Mouse (Mus musculus) forebrain, embryonic 10.5 days (tissue): ENCODE data around the gene Ric8b. TPM values are rescaled to one million over a fixed set of nuclear protein-coding genes. Genes with fewer than 3 reads are reported as not detected.

Source experiments
- DNase-seq: peaks from one replicate; pipeline ENCODE4 v3.0.0-alpha.2; 2017; ENCODE audit warnings: low spot score; ENCODE audit errors: extremely low spot score
- H3K27ac ChIP-seq: fragments of 300-500 bp; sonication (generic); 2 replicates; pipeline ENCODE4 v1.5.1; 2016; ENCODE audit warnings: mild to moderate bottlenecking
- H3K27me3 ChIP-seq: fragments of 300-500 bp; sonication (generic); 2 replicates; pipeline ENCODE4 v1.6.1; 2016; ENCODE audit warnings: mild to moderate bottlenecking; ENCODE audit not compliant: poor library complexity, severe bottlenecking
- H3K36me3 ChIP-seq: fragments of 300-500 bp; sonication (generic); replicated peaks from 2 replicates; pipeline ENCODE4 v1.6.1; 2016; ENCODE audit warnings: mild to moderate bottlenecking, moderate library complexity
- H3K4me1 ChIP-seq: fragments of 300-500 bp; sonication (generic); 2 replicates; pipeline ENCODE4 v1.6.1; 2016
- H3K4me3 ChIP-seq: fragments of 300-500 bp; sonication (generic); 2 replicates; pipeline ENCODE4 v1.5.1; 2016; ENCODE audit warnings: mild to moderate bottlenecking, moderate library complexity
- H3K9me3 ChIP-seq: fragments of 300-500 bp; sonication (generic); 2 replicates; pipeline ENCODE4 v1.6.1; 2016; ENCODE audit warnings: mild to moderate bottlenecking, moderate library complexity
- WGBS: fragments of 180-500 bp; shearing (Covaris S2); methylation state at CpG from one replicate; pipeline ENCODE4 v1.1.7; 2016; 5-methylcytosine and 5-hydroxymethylcytosine counted together
- polyA plus RNA-seq: library from polyadenylated mRNA; unstranded; fragments of >200 nt; fragmentation: Nextera tagmentation; extraction: Ambion mirVana; gene quantifications from 2 replicates; pipeline ENCODE4 v1.2.1, GENCODE M21; 2016

The Ric8b gene
- polyA plus RNA-seq, 1 experiment from 2014 or later, result 25.3 TPM

- WGBS, result 93% methylated on average over 5 of the region's 5 CpGs
- Histone ChIP-seq H3K27ac (no peak overlapping the region), H3K36me3 (peaks cover 66% of the 10 kb centered on the region), H3K4me3 (no peak overlapping the region), H3K9me3 (no peaks in the 10 kb centered on the region), H3K4me1 (peaks cover 7% of the 10 kb centered on the region; the same call in 1 of the 2 replicates), H3K27me3 (no peaks in the 10 kb centered on the region)
- DNase-seq, result no peak
These were observed 62.9 kb downstream of the Ric8b start for GRCm38 (mm10) chr10:84980291-84980690.

- 94% methylated on average over 2 of the region's 2 CpGs for WGBS
- Histone ChIP-seq H3K27ac (no peak overlapping the region), H3K4me1 (peaks cover 10% of the 10 kb centered on the region; the same call in 1 of the 2 replicates), H3K9me3 (no peaks in the 10 kb centered on the region), H3K4me3 (no peak overlapping the region), H3K27me3 (no peaks in the 10 kb centered on the region), H3K36me3 (peaks cover 69% of the 10 kb centered on the region)
- DNase-seq, result no peak
These were observed 64.0 kb downstream of the Ric8b start for GRCm38 (mm10) chr10:84981441-84981840.

- peaks cover 77% of the 10 kb centered on the region for H3K36me3 ChIP-seq
- DNase-seq, result no peak
- H3K4me3 ChIP-seq, result no peak overlapping the region
- H3K9me3 ChIP-seq, result no peaks in the 10 kb centered on the region
- H3K27me3 ChIP-seq, result no peaks in the 10 kb centered on the region
- 92% methylated on average over 7 of the region's 7 CpGs for WGBS
- peaks cover 10% of the 10 kb centered on the region; the same call in 1 of the 2 replicates for H3K4me1 ChIP-seq
- H3K27ac ChIP-seq, result no peak overlapping the region
These were observed 65.3 kb downstream of the Ric8b start for GRCm38 (mm10) chr10:84982675-84983074.

GRCm38 (mm10) chr10:84985956-84986355, 68.5 kb downstream of the Ric8b start:
- Histone ChIP-seq H3K9me3 (no peaks in the 10 kb centered on the region), H3K27ac (no peak overlapping the region), H3K36me3 (peaks cover 73% of the 10 kb centered on the region), H3K4me3 (no peak overlapping the region), H3K4me1 (peaks cover 10% of the 10 kb centered on the region; the same call in 1 of the 2 replicates), H3K27me3 (no peaks in the 10 kb centered on the region)
- WGBS, result 82% methylated on average over 9 of the region's 9 CpGs
- no peak for DNase-seq

- WGBS, result 75% methylated on average over 4 of the region's 4 CpGs
- Histone ChIP-seq H3K4me1 (peaks cover 10% of the 10 kb centered on the region; the same call in 1 of the 2 replicates), H3K27ac (no peak overlapping the region), H3K4me3 (no peak overlapping the region), H3K9me3 (no peaks in the 10 kb centered on the region), H3K27me3 (no peaks in the 10 kb centered on the region), H3K36me3 (peaks cover 70% of the 10 kb centered on the region)
- DNase-seq, result no peak
These were observed 70.2 kb downstream of the Ric8b start for GRCm38 (mm10) chr10:84987666-84988065.

- Histone ChIP-seq H3K36me3 (peaks cover 69% of the 10 kb centered on the region), H3K27ac (no peak overlapping the region), H3K9me3 (no peaks in the 10 kb centered on the region), H3K4me1 (peaks cover 10% of the 10 kb centered on the region; the same call in 1 of the 2 replicates), H3K4me3 (no peak overlapping the region), H3K27me3 (no peaks in the 10 kb centered on the region)
- no peak for DNase-seq
- WGBS, result 87% methylated on average over 4 of the region's 4 CpGs
These were observed 71.2 kb downstream of the Ric8b start for GRCm38 (mm10) chr10:84988650-84989049.

GRCm38 (mm10) chr10:84994346-84994745, 76.9 kb downstream of the Ric8b start:
- 88% methylated on average over 4 of the region's 4 CpGs for WGBS
- H3K27me3 ChIP-seq, result no peaks in the 10 kb centered on the region; the same call in 1 of the 2 replicates

GRCm38 (mm10) chr10:84994971-84995370, 77.6 kb downstream of the Ric8b start:
- WGBS, result 92% methylated on average over 3 of the region's 3 CpGs
- no peak overlapping the region for H3K27ac ChIP-seq
- H3K27me3 ChIP-seq, result no peaks in the 10 kb centered on the region; the same call in 1 of the 2 replicates
- no peak for DNase-seq
- H3K4me1 ChIP-seq, result peaks cover 19% of the 10 kb centered on the region
- no peak overlapping the region for H3K4me3 ChIP-seq
- no peaks in the 10 kb centered on the region for H3K9me3 ChIP-seq
- peaks cover 52% of the 10 kb centered on the region for H3K36me3 ChIP-seq

More at GRCm38 (mm10) chr10:84994346-84994745, 76.9 kb downstream of the Ric8b start:
- Histone ChIP-seq H3K27ac (no peak overlapping the region), H3K4me1 (peaks cover 19% of the 10 kb centered on the region), H3K36me3 (peaks cover 59% of the 10 kb centered on the region), H3K9me3 (no peaks in the 10 kb centered on the region), H3K4me3 (no peak overlapping the region)
- no peak for DNase-seq

- 88% methylated on average over 6 of the region's 6 CpGs for WGBS
These were observed 79.0 kb downstream of the Ric8b start for GRCm38 (mm10) chr10:84996366-84996765.

GRCm38 (mm10) chr10:84997571-84998224, 80.3 kb downstream of the Ric8b start:
- peaks cover 43% of the 10 kb centered on the region for H3K36me3 ChIP-seq
- H3K27me3 ChIP-seq, result peaks cover 10% of the 10 kb centered on the region; the same call in 1 of the 2 replicates
- no peak overlapping the region for H3K27ac ChIP-seq
- peaks cover 19% of the 10 kb centered on the region for H3K4me1 ChIP-seq
- 72% methylated on average over 10 of the region's 10 CpGs for WGBS
- no peak for DNase-seq
- H3K4me3 ChIP-seq, result no peak overlapping the region
- no peaks in the 10 kb centered on the region for H3K9me3 ChIP-seq

More at GRCm38 (mm10) chr10:84996366-84996765, 79.0 kb downstream of the Ric8b start:
- no peaks in the 10 kb centered on the region for H3K9me3 ChIP-seq
- no peak for DNase-seq
- H3K27me3 ChIP-seq, result no peaks in the 10 kb centered on the region; the same call in 1 of the 2 replicates
- H3K4me1 ChIP-seq, result peaks cover 19% of the 10 kb centered on the region
- H3K4me3 ChIP-seq, result no peak overlapping the region
- H3K36me3 ChIP-seq, result peaks cover 50% of the 10 kb centered on the region
- no peak overlapping the region for H3K27ac ChIP-seq

GRCm38 (mm10) chr10:84998225-84998579, 80.8 kb downstream of the Ric8b start:
- 88% methylated on average over 1 of the region's 1 CpGs for WGBS

GRCm38 (mm10) chr10:85001920-85002319, 84.5 kb downstream of the Ric8b start:
- no peaks in the 10 kb centered on the region for H3K9me3 ChIP-seq
- 91% methylated on average over 7 of the region's 7 CpGs for WGBS
- DNase-seq, result no peak

More at GRCm38 (mm10) chr10:84998225-84998579, 80.8 kb downstream of the Ric8b start:
- Histone ChIP-seq H3K9me3 (no peaks in the 10 kb centered on the region), H3K4me3 (no peak overlapping the region), H3K4me1 (peaks cover 19% of the 10 kb centered on the region), H3K36me3 (peaks cover 42% of the 10 kb centered on the region), H3K27ac (no peak overlapping the region), H3K27me3 (peaks cover 16% of the 10 kb centered on the region; the same call in 1 of the 2 replicates)
- no peak for DNase-seq

More at GRCm38 (mm10) chr10:85001920-85002319, 84.5 kb downstream of the Ric8b start:
- H3K27me3 ChIP-seq, result peaks cover 53% of the 10 kb centered on the region
- H3K4me1 ChIP-seq, result peaks cover 14% of the 10 kb centered on the region
- H3K36me3 ChIP-seq, result peaks cover 27% of the 10 kb centered on the region
- no peak overlapping the region for H3K4me3 ChIP-seq
- H3K27ac ChIP-seq, result no peak overlapping the region
